Mouse (Mus musculus) macrophage (primary cell): ENCODE measurements around the gene Calm4. TPM values are rescaled to one million over a fixed set of nuclear protein-coding genes. Genes with fewer than 3 reads are reported as not detected.
"Not testable (repeated sequence)": the region's sequence is repeated elsewhere in the genome, so short reads cannot be mapped to it uniquely, and the experiment has no call there.

ENCODE experiments used
- H3K27ac ChIP-seq: fragments of 350-480 bp; formaldehyde crosslinking; 2 replicates; pipeline ENCODE4 v1.9.0; 2021
- H3K36me3 ChIP-seq: fragments of 350-480 bp; formaldehyde crosslinking; 2 replicates; pipeline ENCODE4 v1.9.0; 2021; ENCODE audit errors: inconsistent target
- H3K4me3 ChIP-seq: fragments of 350-480 bp; formaldehyde crosslinking; 2 replicates; pipeline ENCODE4 v1.9.0; 2021; ENCODE audit errors: inconsistent target
- H3K79me2 ChIP-seq: fragments of 350-480 bp; formaldehyde crosslinking; 2 replicates; pipeline ENCODE4 v1.9.0; 2021; ENCODE audit errors: inconsistent target
- WGBS: methylation state at CpG from one replicate; pipeline ENCODE4 v1.1.7; 2026; ENCODE audit warnings: inconsistent platforms; ENCODE audit not compliant: missing documents; 5-methylcytosine and 5-hydroxymethylcytosine counted together
- polyA plus RNA-seq: library from polyadenylated mRNA; stranded (reverse); fragments of 250-400 nt; gene quantifications from 3 replicates; pipeline ENCODE4 v1.2.4, GENCODE M21; 2018; ENCODE audit warnings: inconsistent platforms
- total RNA-seq, 78 experiments: library from RNA; depleted of rRNA; stranded (reverse); fragments of 250-400 nt; gene quantifications; 1 replicate in 9 of 78; 2 replicates in 24 of 78; 3 replicates in 43 of 78; 4 replicates in 2 of 78; pipeline ENCODE4 v1.2.4; 2018; ENCODE audit warnings: inconsistent platforms in 56 of 78

Calm4 gene
- total RNA-seq (2018; cell fraction: chromatin; rRNA removed), result not detected
- not detected for total RNA-seq (2018; cell fraction: cytosol; rRNA removed)
- not detected for total RNA-seq (2018; cell fraction: nucleus; rRNA removed)
- polyA plus RNA-seq, result not detected in 3 replicates

GRCm38 (mm10) chr13:3837312-3837807, at the start of gene Calm4:
Gene Calm4, plus strand, starts transcription at chr13:3837757.
- H3K4me3 ChIP-seq, H3K27ac ChIP-seq, H3K79me2 ChIP-seq, H3K36me3 ChIP-seq: not testable (repeated sequence)

GRCm38 (mm10) chr13:3788588-3788987, 49.0 kb upstream of the Calm4 start:
- 94% methylated on average over 2 of the region's 2 CpGs for WGBS
- H3K4me3 ChIP-seq, result no peak overlapping the region

DNA sequence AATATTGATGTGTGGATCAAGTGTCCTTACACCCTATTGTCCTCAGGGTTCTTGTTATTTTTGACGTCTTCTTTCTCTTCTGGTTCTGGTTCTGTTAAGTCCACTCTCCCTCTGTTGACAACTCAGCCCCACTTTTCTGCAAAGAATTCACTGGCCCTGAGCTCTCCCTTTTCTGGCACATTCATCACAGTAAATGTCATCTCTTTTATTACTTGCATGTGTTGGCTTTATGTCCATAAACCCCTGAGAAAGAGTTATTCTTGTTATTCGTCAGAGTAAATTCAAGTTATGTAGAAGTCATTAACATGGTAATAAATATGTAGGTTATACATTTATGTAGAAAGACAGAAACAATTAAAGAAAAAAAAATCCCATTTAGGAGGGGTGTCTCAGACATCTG, 48.0 kb upstream of the Calm4 start:
- no peak overlapping the region for H3K27ac ChIP-seq

More at GRCm38 (mm10) chr13:3788588-3788987, 49.0 kb upstream of the Calm4 start:
- H3K27ac ChIP-seq, result no peak overlapping the region
- no peaks in the 10 kb centered on the region for H3K79me2 ChIP-seq
- H3K36me3 ChIP-seq, result no peaks in the 10 kb centered on the region

GRCm38 (mm10) chr13:3796649-3797048, 40.9 kb upstream of the Calm4 start:
- H3K4me3 ChIP-seq, result no peak overlapping the region
- no peaks in the 10 kb centered on the region for H3K36me3 ChIP-seq
- H3K27ac ChIP-seq, result no peak overlapping the region
- WGBS, result 54% methylated on average over 4 of the region's 4 CpGs
- H3K79me2 ChIP-seq, result no peaks in the 10 kb centered on the region

More for the DNA sequence above, 48.0 kb upstream of the Calm4 start:
- no peaks in the 10 kb centered on the region for H3K79me2 ChIP-seq
- no peak overlapping the region for H3K4me3 ChIP-seq
- 96% methylated on average over 2 of the region's 2 CpGs for WGBS
- no peaks in the 10 kb centered on the region for H3K36me3 ChIP-seq

- Histone ChIP-seq H3K27ac (no peak overlapping the region), H3K79me2 (no peaks in the 10 kb centered on the region), H3K4me3 (no peak overlapping the region), H3K36me3 (no peaks in the 10 kb centered on the region)
These were observed 38.8 kb upstream of the Calm4 start for GRCm38 (mm10) chr13:3798751-3799150.

DNA sequence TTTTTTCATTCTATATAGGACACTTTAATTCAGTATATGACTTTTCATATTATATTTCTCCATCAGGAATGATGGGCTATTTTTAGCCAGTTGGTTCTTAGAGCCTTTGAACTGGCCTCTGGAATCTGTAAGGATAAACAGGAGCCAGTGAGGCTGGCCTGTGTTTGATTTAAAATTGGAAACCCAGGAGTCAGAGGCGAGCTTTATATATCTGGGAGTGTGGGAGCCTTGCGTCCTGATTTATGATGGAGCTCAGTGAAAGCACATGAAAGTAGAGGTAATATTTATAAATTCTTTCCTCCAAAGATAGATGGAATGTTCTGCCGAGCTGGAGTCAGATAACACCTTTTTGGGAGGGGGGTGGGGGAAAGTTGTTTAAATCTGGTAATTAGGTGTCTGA, 38.2 kb upstream of the Calm4 start:
- H3K4me3 ChIP-seq, result no peak overlapping the region
- no peaks in the 10 kb centered on the region for H3K79me2 ChIP-seq
- H3K27ac ChIP-seq, result no peak overlapping the region
- 90% methylated on average over 3 of the region's 3 CpGs for WGBS
- H3K36me3 ChIP-seq, result no peaks in the 10 kb centered on the region

GRCm38 (mm10) chr13:3804186-3804585, 33.4 kb upstream of the Calm4 start, which contains the start of gene Calml3:
Gene Calml3, minus strand, starts transcription at chr13:3804316.
- Histone ChIP-seq H3K36me3 (no peaks in the 10 kb centered on the region), H3K27ac (no peak within 1 kb of the TSS), H3K4me3 (no peak within 1 kb of the TSS), H3K79me2 (no peaks in the 10 kb centered on the region)
- 90% methylated on average over 13 of the region's 13 CpGs for WGBS

DNA sequence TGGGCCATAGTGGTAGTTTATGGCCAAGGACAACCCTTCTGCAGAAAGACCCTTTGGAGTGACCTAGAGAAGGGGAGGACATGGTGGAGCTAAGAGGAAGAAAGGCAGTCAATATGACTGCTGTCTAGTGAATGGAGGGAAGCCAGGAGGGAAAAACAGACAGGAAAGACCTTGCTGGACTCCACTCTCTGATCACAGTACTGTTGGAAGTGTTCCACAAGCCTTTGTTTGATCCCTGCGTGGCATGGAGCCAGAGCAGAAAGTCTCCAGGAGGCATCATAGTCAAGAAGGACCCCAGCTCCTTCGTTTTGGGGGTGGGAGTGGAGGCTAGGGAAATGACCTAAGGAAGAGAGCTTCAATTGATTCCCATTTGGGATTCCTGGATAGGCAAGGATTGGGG, 32.4 kb upstream of the Calm4 start:
- H3K36me3 ChIP-seq, result no peaks in the 10 kb centered on the region
- H3K4me3 ChIP-seq, result no peak overlapping the region
- H3K79me2 ChIP-seq, result no peaks in the 10 kb centered on the region
- WGBS, result 77% methylated on average over 2 of the region's 2 CpGs
- no peak overlapping the region for H3K27ac ChIP-seq

DNA sequence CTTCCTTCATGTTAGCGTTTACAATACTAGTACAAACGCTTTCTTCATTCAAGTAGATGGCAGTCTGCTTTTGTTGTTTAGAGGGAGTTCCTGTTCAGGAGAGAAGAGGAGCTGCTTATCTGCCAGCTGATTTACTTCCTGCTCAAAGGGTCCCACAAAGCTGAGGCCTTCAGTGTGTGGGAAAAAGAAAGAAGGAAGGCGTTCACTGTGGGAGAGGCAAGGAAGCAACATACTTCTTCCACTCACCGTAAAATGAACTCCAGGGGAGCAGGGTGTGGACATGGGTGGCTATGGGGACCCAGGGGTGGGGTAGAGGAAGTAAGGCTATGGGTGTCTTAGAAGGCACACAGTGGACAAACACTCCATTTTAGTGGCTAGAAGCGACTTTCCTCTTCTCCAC, 31.9 kb upstream of the Calm4 start:
- Histone ChIP-seq H3K36me3 (no peaks in the 10 kb centered on the region), H3K27ac (no peak overlapping the region), H3K4me3 (no peak overlapping the region), H3K79me2 (no peaks in the 10 kb centered on the region)
- 36% methylated on average over 5 of the region's 5 CpGs for WGBS

DNA sequence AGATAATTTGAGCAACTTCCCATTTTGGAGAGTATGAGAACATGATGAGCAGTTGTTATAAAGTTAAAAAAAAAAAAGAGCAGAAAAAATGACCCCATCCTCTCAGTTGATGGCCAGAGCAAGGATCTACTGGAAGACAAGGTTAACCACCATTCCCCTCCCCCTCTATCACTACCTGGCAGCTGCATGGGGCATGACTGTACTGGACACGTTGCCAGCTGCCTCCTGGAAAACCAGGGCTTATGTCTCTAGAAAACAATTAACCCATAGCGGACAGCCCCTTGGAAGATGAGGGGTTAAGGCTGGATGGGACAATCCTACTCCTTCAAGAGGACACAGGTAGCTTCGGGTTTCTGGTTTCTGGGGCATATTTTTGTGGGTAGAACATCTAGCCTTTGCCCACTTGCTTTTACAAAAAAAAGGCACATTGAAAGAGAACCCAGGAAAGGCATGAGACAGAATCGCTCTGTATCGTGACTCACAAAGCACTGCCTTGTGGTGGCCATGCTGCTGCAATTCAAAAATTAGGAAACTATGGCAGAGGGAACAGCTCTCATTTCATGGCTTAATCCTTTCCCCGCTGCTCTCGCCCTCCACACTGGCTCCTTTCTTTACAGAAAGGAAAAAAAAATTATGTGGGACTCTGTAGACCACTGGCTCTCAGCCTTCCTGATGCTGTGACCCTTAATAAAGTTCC, 30.3 kb upstream of the Calm4 start:
- 92% methylated on average over 7 of the region's 7 CpGs for WGBS
- no peak overlapping the region for H3K4me3 ChIP-seq
- no peaks in the 10 kb centered on the region for H3K36me3 ChIP-seq
- H3K79me2 ChIP-seq, result no peaks in the 10 kb centered on the region
- H3K27ac ChIP-seq, result no peak overlapping the region

DNA sequence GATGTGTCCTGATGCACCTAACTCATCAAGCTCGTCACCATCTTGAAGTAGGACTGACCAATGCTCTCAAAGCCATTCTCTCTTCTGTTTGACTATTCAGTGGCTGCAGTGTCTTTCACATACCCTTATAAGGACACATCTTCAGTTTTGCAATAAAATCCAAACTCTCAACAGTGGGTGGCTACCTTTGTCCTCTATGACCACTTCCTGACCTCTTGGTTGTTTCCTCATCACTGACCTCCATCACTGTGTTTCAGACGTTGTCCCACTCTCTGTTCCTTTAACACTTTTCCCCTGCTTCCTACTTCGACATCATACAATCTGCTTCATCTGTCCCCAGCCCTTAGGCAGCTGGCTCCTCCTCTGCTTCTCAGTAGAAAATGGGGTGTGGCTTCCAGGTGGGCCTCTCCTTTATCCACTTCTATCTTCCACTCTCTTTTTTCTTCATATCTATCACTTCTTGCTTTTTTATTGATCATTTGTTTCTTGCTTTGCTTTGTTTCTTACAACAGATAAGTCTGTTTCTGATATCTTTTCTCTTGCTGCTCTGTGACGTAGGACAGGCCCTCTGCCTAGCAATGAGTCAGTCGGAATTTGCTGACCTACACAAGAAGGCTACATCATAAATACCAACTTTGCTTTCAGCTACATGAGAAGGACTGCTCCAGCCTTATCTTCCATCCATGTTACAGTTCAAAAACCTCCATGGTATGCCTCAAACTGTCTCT, 19.4 kb upstream of the Calm4 start:
- Histone ChIP-seq H3K79me2 (no peaks in the 10 kb centered on the region), H3K36me3 (no peaks in the 10 kb centered on the region), H3K27ac (no peak overlapping the region), H3K4me3 (no peak overlapping the region)
- 60% methylated on average over 5 of the region's 5 CpGs for WGBS

DNA sequence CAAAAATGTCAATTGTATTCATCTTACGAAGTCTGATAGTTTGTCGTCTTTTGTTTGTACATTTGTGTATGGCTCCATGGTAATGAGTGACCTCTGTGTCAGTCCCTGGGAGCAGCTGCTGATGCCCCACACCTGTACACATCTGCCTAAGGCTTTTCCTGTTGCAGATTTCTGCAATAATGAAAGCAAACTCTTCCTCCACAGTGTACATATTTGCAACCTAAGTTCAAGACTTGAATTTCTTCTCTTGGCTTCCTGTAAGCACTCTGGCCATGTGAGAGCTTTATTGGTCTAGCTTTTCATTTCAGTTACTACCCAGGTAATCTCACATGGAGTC, 18.8 kb upstream of the Calm4 start:
- no peak overlapping the region for H3K27ac ChIP-seq
- H3K4me3 ChIP-seq, result no peak overlapping the region
- H3K79me2 ChIP-seq, result no peaks in the 10 kb centered on the region
- no peaks in the 10 kb centered on the region for H3K36me3 ChIP-seq
- 97% methylated on average over 2 of the region's 2 CpGs for WGBS

GRCm38 (mm10) chr13:3822105-3822504, 15.5 kb upstream of the Calm4 start:
- Histone ChIP-seq H3K4me3 (no peak overlapping the region), H3K36me3 (no peaks in the 10 kb centered on the region), H3K79me2 (no peaks in the 10 kb centered on the region), H3K27ac (no peak overlapping the region)
- WGBS, result 39% methylated on average over 4 of the region's 4 CpGs

GRCm38 (mm10) chr13:3825726-3826125, 11.8 kb upstream of the Calm4 start:
- Histone ChIP-seq H3K4me3 (no peak overlapping the region), H3K36me3 (no peaks in the 10 kb centered on the region), H3K27ac (no peak overlapping the region), H3K79me2 (no peaks in the 10 kb centered on the region)

GRCm38 (mm10) chr13:3831546-3831945, 6.0 kb upstream of the Calm4 start:
- Histone ChIP-seq H3K4me3 (no peak overlapping the region), H3K79me2 (no peaks in the 10 kb centered on the region), H3K27ac (no peak overlapping the region), H3K36me3 (no peaks in the 10 kb centered on the region)
- 66% methylated on average over 5 of the region's 5 CpGs for WGBS
